Mouse (Mus musculus) kidney, postnatal 25 days (tissue): ENCODE data around the gene Map4k4.

Experiments used
- DNase-seq, 2 experiments: peaks; one replicate each; pipeline ENCODE4 v3.0.0; 2021; ENCODE audit warnings: mixed read lengths in 2 of 2

Gene Map4k4

DNA sequence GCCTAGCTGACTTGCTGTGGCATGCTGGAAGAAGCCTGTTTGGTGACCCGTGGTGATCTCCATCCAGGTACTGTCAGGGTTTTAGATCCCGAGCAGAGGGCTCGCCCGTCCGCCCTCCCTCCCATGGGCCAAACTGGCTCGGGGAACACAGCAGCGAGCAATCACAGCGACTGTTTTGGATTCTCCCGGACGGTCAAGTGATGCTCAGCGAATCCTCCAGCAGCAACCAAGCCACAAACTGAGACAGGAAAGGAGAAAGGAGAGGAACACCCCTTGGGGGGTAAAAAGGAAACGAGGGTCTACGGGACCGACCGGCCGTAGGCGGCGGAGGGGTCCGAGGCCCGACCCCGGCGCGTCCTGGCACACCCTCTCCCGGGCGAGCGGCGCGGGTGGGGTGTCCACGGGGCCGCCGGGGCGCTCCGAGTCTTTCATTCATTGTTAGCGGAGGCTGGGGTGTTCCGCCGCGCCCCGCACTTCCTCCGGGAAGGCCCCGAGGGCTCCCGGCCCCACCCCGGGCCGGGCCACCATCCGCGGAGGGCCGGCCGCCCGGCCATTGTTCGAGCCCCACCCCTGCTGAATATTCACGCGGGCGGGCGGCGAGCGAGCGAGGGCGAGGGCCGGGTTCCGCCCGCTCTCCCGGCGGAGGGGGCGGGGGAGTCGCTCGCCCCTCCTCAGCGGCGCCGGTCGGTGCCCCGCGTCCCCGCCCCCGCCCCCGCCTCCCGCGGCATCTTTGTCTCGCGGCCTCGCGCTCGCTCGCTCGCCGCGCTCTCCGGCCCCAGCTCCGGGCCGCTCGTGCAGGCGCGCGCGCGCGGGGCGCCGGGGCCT lies at the start of gene Map4k4:
Gene Map4k4, plus strand, starts transcription at position 733 of the 825 bp plus-strand sequence.
- DNase-seq, result peak; percentile 81 to 92

GRCm38 (mm10) chr1:39855949-39856348 lies 44.8 kb upstream of the Map4k4 start:
- DNase-seq, result no peak

GRCm38 (mm10) chr1:39856795-39857447 lies 43.8 kb upstream of the Map4k4 start:
- DNase-seq, result no peak

DNA sequence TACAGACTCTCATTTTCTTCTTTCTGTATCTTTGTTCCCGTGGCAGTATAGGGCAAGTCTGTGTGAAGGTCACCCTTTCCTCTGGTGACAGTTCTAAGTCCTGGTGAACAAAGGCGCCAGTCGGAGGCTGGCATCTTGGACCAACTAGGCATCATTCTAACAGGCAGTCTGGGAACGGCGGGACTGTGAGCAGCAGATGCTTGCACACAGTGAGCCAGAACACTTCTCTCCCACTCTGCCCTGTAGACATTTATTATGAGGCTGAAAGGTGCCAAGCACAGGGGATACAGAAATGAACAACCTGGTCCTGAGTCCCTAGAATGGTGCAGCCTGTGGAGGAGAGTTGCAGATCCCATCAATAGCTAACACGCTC lies 43.3 kb upstream of the Map4k4 start:
- no peak for DNase-seq

GRCm38 (mm10) chr1:39859213-39859612 lies 41.5 kb upstream of the Map4k4 start:
- no peak for DNase-seq

- no peak for DNase-seq
These were observed 34.2 kb upstream of the Map4k4 start for GRCm38 (mm10) chr1:39866367-39867141.

GRCm38 (mm10) chr1:39867142-39867525 lies 33.6 kb upstream of the Map4k4 start:
- no peak for DNase-seq

- DNase-seq, result peak; percentile 74 to 81
These were observed 32.6 kb upstream of the Map4k4 start for GRCm38 (mm10) chr1:39867966-39868593.

- peak; percentile 3 to 50 for DNase-seq
These were observed 31.7 kb upstream of the Map4k4 start for GRCm38 (mm10) chr1:39868825-39869571.

DNA sequence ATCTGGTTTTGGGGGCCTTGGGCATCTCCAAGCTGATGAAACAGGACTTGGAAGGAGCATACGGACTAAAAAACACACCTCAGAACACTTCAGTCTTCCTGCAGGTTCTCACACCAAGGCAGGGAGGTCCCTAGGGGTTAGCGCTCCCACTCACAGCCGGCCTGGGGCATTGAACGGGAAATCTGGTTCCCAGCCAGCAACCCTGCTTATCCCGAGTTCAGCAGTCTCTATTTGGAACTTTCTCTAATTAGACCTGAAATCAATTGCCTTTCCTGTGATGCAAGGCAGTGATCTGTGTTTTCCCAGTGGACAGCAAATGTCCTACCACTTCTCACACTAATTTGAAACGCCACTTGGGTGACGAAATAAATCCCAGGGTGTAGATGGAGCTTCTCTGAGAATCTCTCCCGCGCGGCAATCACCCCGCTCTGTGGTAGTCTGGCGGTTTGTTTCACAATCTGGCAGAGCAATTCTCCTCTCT lies 31.0 kb upstream of the Map4k4 start:
- peak in 1 of 2 experiments; percentile 9 for DNase-seq

- DNase-seq, result no peak
These were observed 22.7 kb upstream of the Map4k4 start for GRCm38 (mm10) chr1:39877981-39878380.

DNA sequence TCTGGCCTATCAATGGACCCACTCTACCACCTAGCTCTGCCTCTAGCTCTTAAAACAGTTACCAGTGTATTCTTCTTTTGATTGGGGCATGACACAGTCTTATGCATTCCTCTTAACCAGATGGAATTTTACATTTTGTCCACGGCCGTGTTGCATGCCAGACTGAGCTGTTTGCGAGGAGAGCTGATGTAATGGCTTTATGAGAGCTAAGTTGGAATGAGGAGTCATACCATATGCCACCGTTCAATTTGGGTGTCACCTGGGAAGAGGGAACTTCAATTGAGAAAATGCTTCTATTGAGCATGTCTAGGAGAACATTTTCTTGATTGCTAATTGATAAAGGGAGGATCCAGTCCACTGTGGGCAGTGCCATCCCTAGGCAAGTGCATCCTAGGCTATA lies 18.2 kb upstream of the Map4k4 start:
- DNase-seq, result no peak

- no peak for DNase-seq
These were observed 15.8 kb upstream of the Map4k4 start for GRCm38 (mm10) chr1:39884803-39885515.

- no peak for DNase-seq
These were observed 12.7 kb upstream of the Map4k4 start for GRCm38 (mm10) chr1:39887997-39888396.

DNA sequence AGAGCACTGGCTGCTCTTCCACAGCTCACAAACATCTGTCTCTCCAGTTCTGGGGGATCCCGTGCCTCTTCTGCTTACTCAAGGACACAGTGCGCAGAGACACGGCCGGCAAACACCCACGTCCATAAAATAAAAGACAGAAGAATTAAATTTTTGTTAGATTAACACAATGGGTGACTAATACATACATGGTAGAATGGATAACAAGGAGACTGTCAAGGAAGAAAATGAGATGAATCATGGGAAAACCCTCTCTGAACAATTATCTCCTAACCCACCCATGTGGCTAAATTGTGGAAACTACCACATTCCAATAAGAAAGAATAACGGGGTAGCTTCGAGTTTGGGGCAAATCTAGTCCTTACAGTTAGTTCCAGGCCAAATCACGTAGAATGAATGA lies 11.3 kb upstream of the Map4k4 start:
- DNase-seq, result no peak

DNA sequence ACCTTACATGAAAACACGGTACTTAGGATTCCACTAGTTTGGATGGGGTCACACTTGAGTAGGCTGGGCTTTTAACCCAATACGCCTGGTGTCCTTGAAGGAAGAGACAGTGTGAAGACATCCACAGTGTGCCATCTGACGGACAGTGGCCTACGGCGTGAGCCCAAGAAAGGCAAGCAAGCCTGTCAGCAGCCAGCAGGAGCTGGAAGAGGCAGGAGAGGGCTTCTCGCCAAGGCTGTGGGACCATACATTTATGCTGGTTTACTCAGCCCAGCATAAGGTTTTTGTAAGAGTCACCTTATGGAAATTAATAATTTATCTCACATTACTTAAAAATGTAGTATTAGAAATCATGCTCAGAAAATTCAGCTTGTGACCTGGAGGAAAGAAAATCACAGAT lies 10.7 kb upstream of the Map4k4 start:
- DNase-seq, result no peak

GRCm38 (mm10) chr1:39893153-39893880 lies 7.4 kb upstream of the Map4k4 start:
- no peak for DNase-seq

DNA sequence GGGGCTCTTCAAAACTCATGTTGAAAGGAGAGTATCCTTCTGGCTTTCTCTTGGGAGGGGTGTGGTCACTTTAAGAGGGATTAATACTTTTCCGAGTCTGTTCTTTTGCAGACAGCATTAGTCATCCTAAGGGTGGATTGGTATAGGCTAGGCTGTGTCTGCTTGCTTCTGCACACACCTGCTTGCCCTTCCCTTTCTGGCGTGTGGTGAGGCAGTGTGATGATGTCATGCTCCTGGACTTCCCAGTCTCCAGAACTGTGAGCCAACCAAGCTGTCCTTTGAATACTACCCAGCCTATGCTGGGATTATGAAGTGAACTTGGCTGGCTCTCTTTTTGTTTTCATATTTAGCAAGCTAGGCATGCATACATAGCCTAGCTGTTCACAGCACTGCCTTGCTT lies 5.6 kb upstream of the Map4k4 start:
- DNase-seq, result no peak

GRCm38 (mm10) chr1:39895506-39895905 lies 5.2 kb upstream of the Map4k4 start:
- DNase-seq, result no peak

- no peak for DNase-seq
These were observed 4.1 kb upstream of the Map4k4 start for GRCm38 (mm10) chr1:39896581-39896980.

GRCm38 (mm10) chr1:39898686-39899085 lies 2.0 kb upstream of the Map4k4 start:
- no peak for DNase-seq
